Mouse (Mus musculus): Measurements from ENCODE around the gene Limch1.

GRCm38 (mm10) chr5:66958118-66958517 is 212.5 kb downstream of the Limch1 start:
- TF ChIP-seq CTCF (IDR thresholded peaks at IDR 0.05; ENCODE audit: low read depth, low read length): no peak
- TF ChIP-seq POLR2A (IDR thresholded peaks at IDR 0.05; ENCODE audit: extremely low read depth, insufficient read depth, low read length): no peak
